In the genomic region with DNA sequence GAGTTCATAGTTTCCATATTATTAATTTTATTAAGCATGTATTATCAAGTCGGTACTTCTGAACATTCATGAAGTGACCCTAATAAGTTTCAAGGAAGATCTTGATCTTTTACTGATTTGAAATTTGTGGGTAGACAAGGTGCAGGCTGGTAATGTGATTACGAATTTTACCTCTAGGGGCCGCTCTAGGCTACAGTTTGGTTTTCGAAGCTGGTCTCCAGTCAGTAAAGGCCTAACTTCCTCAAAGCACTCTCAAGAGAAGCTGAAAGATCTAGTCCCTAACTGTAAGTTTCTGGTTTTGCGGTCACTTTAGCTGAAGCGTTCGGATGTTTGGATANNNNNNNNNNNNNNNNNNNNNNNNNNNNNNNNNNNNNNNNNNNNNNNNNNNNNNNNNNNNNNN, we compare ENCODE assay signal across 9 mouse cellular contexts.
DNase-seq lines count a peak whose midpoint lies in the region; ATAC-seq and TF ChIP-seq lines count a peak whose summit lies in the region.
"Had no signal": no experiment of that assay in that cellular context is flagged by ENCODE, and none has a peak within 500 bp of the region (broad histone marks: within the 10 kb centered on the region; RNA-seq: fewer than 3 reads in every experiment).

No protein-coding gene starts in this region.

- TF ChIP-seq RAD21 in MEL (IDR thresholded peaks at IDR 0.05; ENCODE audit: low read depth, low read length), result peak; percentile 68

- peak; percentile 23 for DNase-seq in kidney, adult 18-20 months
- peak; percentile 41 for DNase-seq in MEL (ENCODE audit: low read depth, low spot score)
- peak; percentile 81 to 87 for DNase-seq in cerebellum, postnatal 10 days
- DNase-seq in frontal cortex, postnatal 25 days (ENCODE audit: low spot score in 2 of 2), result peak; percentile 56 to 65
- peak; percentile 53 to 68 for DNase-seq in layer of hippocampus, postnatal 14 days (ENCODE audit: low spot score in 2 of 2)
- DNase-seq in midbrain, embryonic 11.5 days (ENCODE audit: low spot score, missing footprints), result peak; percentile 98

- no peak overlapping the region for H3K9ac ChIP-seq in kidney, embryonic 15.5 days
- no peak overlapping the region for H3K9ac ChIP-seq in MEL (ENCODE audit: control insufficient read depth, low read depth, low read length, poor library complexity, severe bottlenecking)
- no peak overlapping the region for H3K9ac ChIP-seq in midbrain, embryonic 11.5 days (ENCODE audit: low read length)
- H3K9ac ChIP-seq: lung, embryonic 15.5 days had no signal

- no peaks in the 10 kb centered on the region for H3K36me3 ChIP-seq in kidney, embryonic 15.5 days
- H3K36me3 ChIP-seq in MEL (ENCODE audit: control insufficient read depth in 1 of 2, insufficient read depth in 2 of 2, low read length in 2 of 2), result no peaks in the 10 kb centered on the region
- H3K36me3 ChIP-seq in midbrain, embryonic 11.5 days (ENCODE audit: control insufficient read depth, insufficient read depth, low read length), result no peaks in the 10 kb centered on the region
- H3K36me3 ChIP-seq: lung, embryonic 15.5 days had no signal

- H3K4me1 ChIP-seq in kidney, embryonic 15.5 days, result 0 out of 2 replicates have a peak, but pooled peaks cover 2% of the 10 kb centered on the region
- no peaks in the 10 kb centered on the region for H3K4me1 ChIP-seq in MEL (ENCODE audit: control insufficient read depth in 1 of 2, insufficient read depth in 2 of 2, low read length in 2 of 2)
- H3K4me1 ChIP-seq in midbrain, embryonic 11.5 days (ENCODE audit: control insufficient read depth, insufficient read depth, low read length), result no peaks in the 10 kb centered on the region
- H3K4me1 ChIP-seq: lung, embryonic 15.5 days had no signal

- no peak overlapping the region for H3K4me3 ChIP-seq in kidney, embryonic 15.5 days (replicated peaks)
- H3K4me3 ChIP-seq in MEL (ENCODE audit: control insufficient read depth in 1 of 2, insufficient read depth in 1 of 2, low read depth in 2 of 2, low read length in 2 of 2), result no peak overlapping the region
- no peak overlapping the region for H3K4me3 ChIP-seq in midbrain, embryonic 11.5 days (ENCODE audit: low read depth, low read length)
- H3K4me3 ChIP-seq: lung, embryonic 15.5 days had no signal

- no peak for TF ChIP-seq EP300 in MEL (IDR thresholded peaks at IDR 0.05; ENCODE audit: low read depth in 1 of 2, low read length in 2 of 2)

- no peaks in the 10 kb centered on the region for H3K27me3 ChIP-seq in kidney, embryonic 15.5 days
- no peaks in the 10 kb centered on the region for H3K27me3 ChIP-seq in MEL (ENCODE audit: control insufficient read depth in 1 of 2, insufficient read depth in 2 of 2, low read length in 2 of 2)
- H3K27me3 ChIP-seq in midbrain, embryonic 11.5 days (ENCODE audit: control insufficient read depth, insufficient read depth, low read length), result no peaks in the 10 kb centered on the region
- H3K27me3 ChIP-seq: lung, embryonic 15.5 days had no signal

- no peak overlapping the region for H3K4me2 ChIP-seq in kidney, embryonic 15.5 days
- no peak overlapping the region for H3K4me2 ChIP-seq in midbrain, embryonic 11.5 days
- H3K4me2 ChIP-seq: lung, embryonic 15.5 days had no signal

- ATAC-seq in kidney, embryonic 15.5 days (replicated peaks; ENCODE audit: low FRiP score), result no peak; the same call in 1 of the 2 replicates
- ATAC-seq in midbrain, embryonic 11.5 days (ENCODE audit: low FRiP score), result peak; percentile 62; the same call in 1 of the 2 replicates
- no peak for ATAC-seq in activated CD4-positive, CD25-positive, alpha-beta regulatory T cell, adult 4 months

- peak; percentile 14 to 56 (median 51); a peak in 4 of 6 replicates for TF ChIP-seq CTCF in MEL (IDR thresholded peaks at IDR 0.05 in 2 of 3, conservative IDR thresholded peaks at IDR 0.05 in 1 of 3; ENCODE audit: control insufficient read depth in 1 of 3, insufficient read depth in 1 of 3, low read depth in 2 of 3, low read length in 3 of 3, poor library complexity in 1 of 3, severe bottlenecking in 1 of 3)

- WGBS in kidney, embryonic 15.5 days, result 23% methylated on average over 7 of the region's 7 CpGs
- 24% methylated on average over 7 of the region's 7 CpGs for WGBS in midbrain, embryonic 11.5 days

- H3K9me3 ChIP-seq in kidney, embryonic 15.5 days (replicated peaks), result no peaks in the 10 kb centered on the region
- no peaks in the 10 kb centered on the region for H3K9me3 ChIP-seq in MEL (replicated peaks; ENCODE audit: insufficient read depth, low read length)
- no peaks in the 10 kb centered on the region for H3K9me3 ChIP-seq in midbrain, embryonic 11.5 days (ENCODE audit: control insufficient read depth, low read length)
- H3K9me3 ChIP-seq: lung, embryonic 15.5 days had no signal

- H3K79me2 ChIP-seq in MEL (ENCODE audit: control insufficient read depth, insufficient read depth, low read length, poor library complexity), result no peaks in the 10 kb centered on the region

- no peak for TF ChIP-seq POLR2A in MEL (IDR thresholded peaks at IDR 0.05; ENCODE audit: control insufficient read depth in 1 of 2, insufficient read depth in 1 of 2, low read depth in 1 of 2, low read length in 2 of 2, poor library complexity in 1 of 2)

- no peak overlapping the region for H3K27ac ChIP-seq in kidney, embryonic 15.5 days
- no peak overlapping the region for H3K27ac ChIP-seq in MEL (ENCODE audit: control insufficient read depth, low read depth, low read length)
- H3K27ac ChIP-seq in midbrain, embryonic 11.5 days (ENCODE audit: low read depth, low read length), result no peak overlapping the region
- H3K27ac ChIP-seq: lung, embryonic 15.5 days had no signal

TF ChIP-seq in MEL, 35 proteins besides CTCF, POLR2A, EP300 and RAD21:
- peak; percentile 55 for TF ChIP-seq SMC3 (IDR thresholded peaks at IDR 0.05; ENCODE audit: low read depth, low read length)
- TF ChIP-seq MYC (IDR thresholded peaks at IDR 0.05; ENCODE audit: low read depth, low read length), result no peak
- peak; percentile 56; the same call in 1 of the 2 replicates for TF ChIP-seq ZC3H11A (IDR thresholded peaks at IDR 0.05; ENCODE audit: low read depth, low read length)

Comparison
In these comparisons a context has a peak if more than half of its experiments do, and no peak if none do; other contexts are left out.
1. DNase-seq: peak in every context shown above with its lines; median percentile 98 in midbrain, embryonic 11.5 days; 84 in cerebellum, postnatal 10 days; 60 in frontal cortex, postnatal 25 days; 60 in layer of hippocampus, postnatal 14 days; 41 in MEL; 23 in kidney, adult 18-20 months.